Mouse (Mus musculus) ovary, adult 18-20 months (tissue): Measurements from ENCODE around the gene Tet3.

Experiments used
- DNase-seq: peaks from one replicate; pipeline ENCODE4 v3.0.0; 2022; ENCODE audit warnings: low spot score, mixed read lengths

Gene Tet3

DNA sequence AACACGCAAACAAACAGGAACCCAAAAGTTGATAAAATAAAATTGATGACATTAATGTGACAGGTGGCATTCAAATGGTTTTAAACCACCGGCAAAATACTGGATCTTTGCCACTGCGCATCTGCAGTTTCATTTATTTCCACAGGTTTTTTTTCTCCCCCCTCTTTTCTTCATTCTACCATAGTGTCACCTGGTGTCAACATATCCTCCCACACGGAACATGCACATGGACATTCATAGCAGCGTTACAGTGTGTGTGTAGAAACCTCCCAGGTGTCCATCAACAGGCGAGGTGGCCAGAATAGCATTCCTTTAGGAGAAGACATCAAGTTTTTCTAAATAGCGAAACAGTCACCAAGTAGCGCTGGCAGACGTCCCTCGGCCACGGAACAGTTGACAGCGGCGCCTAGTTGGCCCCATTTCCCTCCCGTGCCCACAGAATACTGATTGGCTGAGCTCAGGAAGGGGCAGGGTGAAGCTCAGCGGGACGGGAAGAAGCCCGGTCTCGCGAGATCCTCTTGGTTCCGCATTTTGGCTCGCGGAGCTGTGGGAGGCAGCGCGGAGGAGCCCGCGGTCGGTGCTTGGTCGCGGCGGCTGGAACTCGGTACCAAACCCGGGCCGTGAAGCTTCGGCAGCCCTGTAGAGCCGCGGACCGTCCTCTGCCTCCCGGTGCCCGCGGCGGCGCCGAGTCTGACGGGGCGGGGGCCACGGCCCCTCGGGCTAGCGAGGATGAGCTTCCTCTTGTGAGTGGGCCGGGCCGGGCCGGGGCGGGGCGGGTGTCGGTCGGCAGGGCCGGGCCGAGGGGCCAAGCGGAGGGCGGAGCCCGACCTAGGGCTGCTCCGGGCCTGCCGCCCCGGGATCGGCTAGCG lies 133.1 kb downstream of the Tet3 start, which contains the start of the genes Mthfd2 and Mob1a:
Gene Mthfd2 (minus strand): TSS at position 384 of the 869 bp plus-strand sequence.
Gene Mob1a (plus strand): TSS at position 492 of the 869 bp plus-strand sequence.
- DNase-seq = peak; percentile 91

DNA sequence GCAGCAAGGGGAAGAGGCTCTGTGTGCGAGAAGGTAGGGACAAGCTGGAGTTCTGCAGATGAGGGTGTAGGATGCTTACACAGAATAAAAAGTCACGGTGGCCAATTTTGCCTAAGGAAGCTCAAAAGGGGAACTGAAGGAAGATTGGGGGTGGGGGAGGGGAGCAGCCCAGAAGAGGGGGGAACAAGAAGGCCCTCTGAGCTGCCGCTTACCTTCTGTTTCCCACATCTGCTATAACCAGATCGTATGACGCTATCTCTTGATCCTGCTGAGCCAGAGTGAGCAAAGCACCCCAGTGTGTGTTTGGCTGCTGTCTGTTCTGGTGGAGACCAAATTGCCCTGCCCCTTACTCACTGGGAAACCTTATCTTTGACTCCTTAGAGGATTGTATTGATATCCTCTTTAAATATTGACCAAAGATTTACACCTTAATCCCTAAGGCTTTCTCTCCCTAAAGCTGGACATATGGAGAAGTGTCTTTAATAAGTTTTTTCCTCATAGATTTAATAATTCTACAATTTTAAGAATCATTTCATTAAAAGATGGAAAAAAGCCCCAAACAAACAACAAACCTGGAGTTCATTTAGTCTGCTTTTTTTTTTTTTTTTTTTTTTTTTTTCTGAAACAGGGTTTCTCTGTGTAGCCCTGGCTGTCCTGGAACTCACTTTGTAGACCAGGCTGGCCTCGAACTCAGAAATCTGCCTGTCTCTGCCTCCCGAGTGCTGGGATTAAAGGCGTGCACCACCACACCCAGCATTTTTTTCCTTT lies 135.0 kb downstream of the Tet3 start:
- DNase-seq = no peak

DNA sequence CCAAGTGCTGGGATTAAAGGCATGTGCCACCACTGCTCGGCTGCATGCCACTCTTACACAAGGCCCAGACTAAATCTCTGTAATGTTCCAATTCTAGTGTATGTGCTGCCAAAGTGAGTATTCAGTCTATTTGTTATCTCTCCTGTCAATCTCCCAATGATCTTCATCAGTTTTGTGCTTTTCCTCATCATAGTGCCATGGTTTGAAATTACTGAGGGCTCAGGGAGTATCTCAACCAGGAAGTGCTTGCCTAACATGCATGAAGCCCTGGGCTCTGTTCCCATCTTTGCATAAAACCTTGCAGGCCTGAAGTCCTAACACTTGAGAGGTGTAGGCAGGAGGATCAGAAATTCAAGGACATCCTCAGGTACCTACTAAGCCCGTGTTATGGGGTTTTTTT lies 136.1 kb downstream of the Tet3 start:
- no peak for DNase-seq

DNA sequence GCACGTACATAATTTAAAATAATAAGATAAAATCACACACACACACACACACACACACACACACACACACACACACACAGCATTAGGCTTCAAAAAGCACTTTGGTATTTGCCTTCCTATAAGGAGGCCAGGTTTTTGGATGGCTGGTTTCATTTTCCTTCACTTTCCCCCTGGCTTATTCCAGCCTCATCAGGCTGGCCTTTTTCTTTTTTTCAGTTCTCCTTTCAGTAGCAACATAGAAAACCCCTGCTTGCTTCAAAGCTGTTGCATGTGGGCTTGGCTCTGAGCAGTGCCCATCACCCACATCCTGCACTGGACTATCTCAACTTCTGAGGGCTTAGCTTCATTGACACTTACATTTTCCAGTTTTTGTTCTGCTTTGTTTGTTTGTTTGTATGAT lies 137.0 kb downstream of the Tet3 start:
- no peak for DNase-seq

DNA sequence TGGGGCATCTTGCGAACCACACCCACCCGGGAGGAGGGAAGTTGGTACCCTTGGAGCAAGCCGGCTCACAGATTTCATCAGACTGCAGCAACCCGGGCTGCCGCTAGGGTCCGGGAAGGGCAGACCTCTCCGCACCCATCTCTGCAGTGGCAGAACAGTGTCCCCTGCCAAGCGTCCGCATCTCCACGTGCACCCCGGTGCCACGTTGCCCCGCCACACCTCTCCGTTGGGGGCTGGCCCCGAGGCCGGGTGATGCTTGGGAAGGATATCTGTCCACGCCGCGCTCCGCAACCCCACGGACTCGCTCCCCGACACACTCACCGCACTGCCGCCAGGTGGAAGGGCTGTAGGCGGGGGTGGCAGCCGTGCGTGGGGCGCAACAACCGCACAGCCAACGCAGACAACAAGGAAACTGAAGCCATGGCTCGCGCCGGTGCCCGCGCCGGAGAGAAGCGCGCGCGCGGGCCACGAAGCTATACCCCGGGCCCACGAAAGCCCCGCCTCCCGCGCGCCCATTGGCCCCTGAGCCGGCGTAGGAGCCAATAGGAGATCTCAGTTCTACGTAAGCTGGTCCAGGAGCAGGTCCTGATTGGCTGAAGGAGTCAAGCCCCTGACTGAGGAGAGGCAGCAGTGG lies 141.7 kb downstream of the Tet3 start:
- DNase-seq = peak; percentile 84

DNA sequence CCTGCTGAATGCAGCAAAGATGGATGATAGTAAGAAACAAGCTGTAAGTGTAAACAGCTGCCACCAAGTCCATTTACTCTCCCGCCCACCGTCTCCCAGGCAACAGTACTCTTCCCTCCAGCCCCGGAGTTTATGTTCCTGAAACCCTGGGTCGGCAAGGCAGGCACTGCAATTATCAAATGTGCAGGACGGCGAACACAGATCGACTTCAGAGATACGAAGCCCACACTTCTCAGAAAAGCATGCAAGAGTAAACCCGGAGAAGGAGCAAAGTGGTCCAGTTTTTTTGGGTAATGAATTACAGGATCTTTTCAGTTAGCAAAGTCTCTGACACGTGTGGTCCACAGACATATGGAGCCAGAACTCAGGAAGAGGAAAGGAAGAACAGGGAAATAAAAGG lies 142.9 kb downstream of the Tet3 start:
- DNase-seq = peak; percentile 25

DNA sequence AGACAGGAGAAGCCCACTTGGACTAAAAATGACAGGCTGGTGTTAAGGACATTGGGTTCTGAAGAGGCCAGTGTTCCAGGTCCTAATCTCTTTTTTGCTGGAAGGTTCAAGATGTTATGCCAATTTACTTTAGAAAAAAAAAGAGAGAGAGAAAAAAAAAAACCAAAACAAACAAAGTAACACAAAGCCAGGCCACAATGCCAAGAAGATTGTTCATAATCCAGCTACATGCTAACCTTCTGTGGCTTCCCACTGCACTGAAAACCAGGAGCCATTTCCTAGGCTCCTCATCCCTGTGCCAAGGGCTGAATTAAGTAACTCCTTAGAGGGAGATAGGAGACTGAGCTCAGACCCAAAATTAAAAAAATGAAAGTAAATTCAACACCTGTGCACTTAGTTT lies 143.6 kb downstream of the Tet3 start:
- DNase-seq = no peak

DNA sequence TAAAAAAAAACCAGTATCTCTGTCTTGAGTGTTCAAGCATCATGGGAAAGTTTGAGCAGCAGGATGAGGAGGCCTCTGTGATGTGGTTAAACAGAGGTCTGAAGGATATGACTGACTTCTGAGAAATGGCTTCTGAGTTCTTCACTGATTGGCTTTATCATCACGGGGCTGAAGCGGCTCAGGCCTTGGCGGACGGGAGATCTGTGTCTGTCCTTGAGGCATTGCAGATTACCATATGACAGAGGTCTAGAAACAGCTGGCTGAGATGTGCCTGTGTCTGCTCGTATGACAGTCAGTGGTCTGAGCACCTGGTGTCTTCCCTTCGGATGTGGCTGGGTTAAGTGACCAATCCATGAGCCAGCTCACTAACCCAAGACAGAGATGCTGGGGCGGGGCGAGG lies 146.4 kb downstream of the Tet3 start:
- peak; percentile 54 for DNase-seq
